In genomic region chr6:29916530-29917382, GRCm38 (mm10) we compare ENCODE assay signal across 8 mouse cellular contexts. TPM values are rescaled to one million over a fixed set of nuclear protein-coding genes. Genes with fewer than 3 reads are reported as not detected.
DNase-seq lines count a peak whose midpoint lies in the region; ATAC-seq and TF ChIP-seq lines count a peak whose summit lies in the region.

TSS of gene Strip2 (plus strand) at chr6:29917012.

- peaks cover 6% of the 10 kb centered on the region for H3K27me3 ChIP-seq in ES-Bruce4 (ENCODE audit: control insufficient read depth, insufficient read depth, low read length, poor library complexity, severe bottlenecking)
- peaks cover 39% of the 10 kb centered on the region for H3K27me3 ChIP-seq in forebrain, embryonic 12.5 days
- H3K27me3 ChIP-seq in heart, postnatal 0 days (ENCODE audit: control insufficient read depth, insufficient read depth, low read length) = no peaks in the 10 kb centered on the region
- peaks cover 23% of the 10 kb centered on the region for H3K27me3 ChIP-seq in liver, embryonic 14.5 days (ENCODE audit: control insufficient read depth, insufficient read depth, low read length)
- peaks cover 13% of the 10 kb centered on the region; the same call in 1 of the 2 replicates for H3K27me3 ChIP-seq in stomach, embryonic 15.5 days (replicated peaks)

- TF ChIP-seq EP300 in ES-Bruce4 (IDR thresholded peaks at IDR 0.05; ENCODE audit: insufficient read depth, low read depth, low read length) = no peak
- no peak for TF ChIP-seq EP300 in heart, postnatal 0 days (IDR thresholded peaks at IDR 0.05; ENCODE audit: low read depth)
- no peak for TF ChIP-seq EP300 in liver, embryonic 14.5 days (IDR thresholded peaks at IDR 0.05; ENCODE audit: low read depth)

- peak; percentile 100 for ATAC-seq in forebrain, embryonic 12.5 days (ENCODE audit: low FRiP score)
- peak; percentile 98 for ATAC-seq in heart, postnatal 0 days (ENCODE audit: insufficient read depth, low read depth)
- ATAC-seq in liver, embryonic 14.5 days (ENCODE audit: insufficient read depth) = peak; percentile 98
- peak; percentile 98 for ATAC-seq in stomach, embryonic 15.5 days (ENCODE audit: insufficient read depth, low FRiP score, low read depth)

- H3K9ac ChIP-seq in ES-Bruce4 (ENCODE audit: low read depth, poor library complexity, severe bottlenecking) = peak within 1 kb of the TSS; percentile 50
- peak within 1 kb of the TSS; percentile 67 for H3K9ac ChIP-seq in forebrain, embryonic 12.5 days
- H3K9ac ChIP-seq in heart, postnatal 0 days (replicated peaks; ENCODE audit: low read depth, low read length) = peak within 1 kb of the TSS; percentile 84
- H3K9ac ChIP-seq in liver, embryonic 14.5 days (replicated peaks) = peak within 1 kb of the TSS; percentile 55
- peak within 1 kb of the TSS; percentile 19; the same call in 1 of the 2 replicates for H3K9ac ChIP-seq in stomach, embryonic 15.5 days

- H3K36me3 ChIP-seq in ES-Bruce4 (ENCODE audit: control insufficient read depth, insufficient read depth, low read length, poor library complexity, severe bottlenecking) = no peaks in the 10 kb centered on the region
- no peaks in the 10 kb centered on the region for H3K36me3 ChIP-seq in forebrain, embryonic 12.5 days (replicated peaks)
- H3K36me3 ChIP-seq in heart, postnatal 0 days (replicated peaks; ENCODE audit: control insufficient read depth, insufficient read depth, low read length) = peaks cover 7% of the 10 kb centered on the region; the same call in 1 of the 2 replicates
- H3K36me3 ChIP-seq in liver, embryonic 14.5 days (replicated peaks; ENCODE audit: control insufficient read depth, insufficient read depth, low read depth) = no peaks in the 10 kb centered on the region
- no peaks in the 10 kb centered on the region for H3K36me3 ChIP-seq in stomach, embryonic 15.5 days

- TF ChIP-seq CTCF in ES-Bruce4 (IDR thresholded peaks at IDR 0.05; ENCODE audit: low read depth, low read length) = no peak
- TF ChIP-seq CTCF in heart, postnatal 0 days (IDR thresholded peaks at IDR 0.05; ENCODE audit: low read depth) = no peak
- TF ChIP-seq CTCF in liver, embryonic 14.5 days (IDR thresholded peaks at IDR 0.05; ENCODE audit: low read depth) = no peak

- peak; percentile 84 for DNase-seq in c-Kit-positive CD71-positive TER-119-positive erythroid progenitor cells, embryonic 14.5 days (ENCODE audit: low spot score)
- DNase-seq in heart, postnatal 0 days (ENCODE audit: low spot score) = peak; percentile 92
- DNase-seq in kidney, postnatal 36 days = peak; percentile 95 to 99
- DNase-seq in liver, embryonic 14.5 days (ENCODE audit: low read depth in 3 of 3, low spot score in 3 of 3) = peak; percentile 65 to 73 (median 71)
- DNase-seq in neural tube, embryonic 10.5 days (ENCODE audit: extremely low spot score, low spot score) = peak; percentile 94

- H3K4me2 ChIP-seq in forebrain, embryonic 12.5 days = peak within 1 kb of the TSS; percentile 92
- peak within 1 kb of the TSS; percentile 80 for H3K4me2 ChIP-seq in heart, postnatal 0 days (ENCODE audit: low read depth, low read length)
- H3K4me2 ChIP-seq in liver, embryonic 14.5 days (ENCODE audit: low read depth) = peak within 1 kb of the TSS; percentile 92
- peak within 1 kb of the TSS; percentile 97 for H3K4me2 ChIP-seq in stomach, embryonic 15.5 days

- WGBS in forebrain, embryonic 12.5 days = under 1% methylated on average over 67 of the region's 67 CpGs
- WGBS in heart, postnatal 0 days = under 1% methylated on average over 63 of the region's 67 CpGs
- under 1% methylated on average over 67 of the region's 67 CpGs for WGBS in liver, embryonic 14.5 days (ENCODE audit: insufficient replicate concordance)
- WGBS in stomach, embryonic 15.5 days = under 1% methylated on average over 67 of the region's 67 CpGs

- peak within 1 kb of the TSS; percentile 88 for H3K4me3 ChIP-seq in ES-Bruce4 (ENCODE audit: low read depth, low read length)
- H3K4me3 ChIP-seq in forebrain, embryonic 12.5 days (replicated peaks) = peak within 1 kb of the TSS; percentile 62
- peak within 1 kb of the TSS; percentile 92 for H3K4me3 ChIP-seq in heart, postnatal 0 days (ENCODE audit: low read depth, low read length)
- H3K4me3 ChIP-seq in liver, embryonic 14.5 days (ENCODE audit: insufficient read depth in 1 of 2, low read depth in 2 of 2, low read length in 2 of 2) = peak within 1 kb of the TSS; percentile 71 to 77
- peak within 1 kb of the TSS; percentile 71 for H3K4me3 ChIP-seq in stomach, embryonic 15.5 days (replicated peaks)

- H3K27ac ChIP-seq in ES-Bruce4 (ENCODE audit: insufficient read depth, low read length) = no peak within 1 kb of the TSS
- no peak within 1 kb of the TSS for H3K27ac ChIP-seq in forebrain, embryonic 12.5 days
- H3K27ac ChIP-seq in heart, postnatal 0 days (ENCODE audit: low read depth) = peak within 1 kb of the TSS; percentile 95
- H3K27ac ChIP-seq in liver, embryonic 14.5 days = no peak within 1 kb of the TSS
- H3K27ac ChIP-seq in stomach, embryonic 15.5 days = no peak within 1 kb of the TSS

- TF ChIP-seq POLR2A in ES-Bruce4 (IDR thresholded peaks at IDR 0.05; ENCODE audit: insufficient read depth, low read length) = no peak

- no peaks in the 10 kb centered on the region for H3K4me1 ChIP-seq in ES-Bruce4 (ENCODE audit: control insufficient read depth, insufficient read depth, low read length)
- H3K4me1 ChIP-seq in forebrain, embryonic 12.5 days = peaks cover 9% of the 10 kb centered on the region
- no peaks in the 10 kb centered on the region for H3K4me1 ChIP-seq in heart, postnatal 0 days (ENCODE audit: control insufficient read depth, insufficient read depth)
- peaks cover 0 to 13% of the 10 kb centered on the region in 2 experiments; a peak in 2 of 4 replicates for H3K4me1 ChIP-seq in liver, embryonic 14.5 days (replicated peaks; ENCODE audit: control insufficient read depth in 2 of 2, insufficient read depth in 2 of 2, low read length in 1 of 2)
- peaks cover 5% of the 10 kb centered on the region; the same call in 1 of the 2 replicates for H3K4me1 ChIP-seq in stomach, embryonic 15.5 days

- no peaks in the 10 kb centered on the region for H3K9me3 ChIP-seq in ES-Bruce4 (replicated peaks; ENCODE audit: control insufficient read depth, insufficient read depth, low read length, poor library complexity, severe bottlenecking)
- H3K9me3 ChIP-seq in forebrain, embryonic 12.5 days = no peaks in the 10 kb centered on the region
- no peaks in the 10 kb centered on the region for H3K9me3 ChIP-seq in heart, postnatal 0 days (replicated peaks; ENCODE audit: control insufficient read depth, low read length)
- no peaks in the 10 kb centered on the region for H3K9me3 ChIP-seq in liver, embryonic 14.5 days (ENCODE audit: control insufficient read depth, low read length)
- H3K9me3 ChIP-seq in stomach, embryonic 15.5 days = no peaks in the 10 kb centered on the region

RNA-seq across cellular contexts. Expression of gene Strip2, which starts in this region (rescaled TPM):
- 0.75 and 0.88 TPM in 2 replicates for polyA plus RNA-seq in ES-Bruce4 (2011; ENCODE audit: insufficient read depth, insufficient read length, low read depth, missing spikeins)
- polyA plus RNA-seq in forebrain, embryonic 12.5 days (2016; fragmentation: Nextera tagmentation; extraction: Ambion mirVana) = 0.59 and 0.69 TPM in 2 replicates
- total RNA-seq in heart, postnatal 0 days (2014; rRNA removed; ENCODE audit: low replicate concordance) = 144 and 168 TPM in 2 replicates
- polyA plus RNA-seq in heart, postnatal 0 days (2015; fragmentation: Nextera tagmentation; extraction: Ambion mirVana) = 61.8 and 63.8 TPM in 2 replicates
- polyA plus RNA-seq in liver, embryonic 14.5 days (2012; rRNA removed) = 0.36 and 0.41 TPM in 2 replicates
- 0.42 and 0.77 TPM in 2 replicates for polyA plus RNA-seq in liver, embryonic 14.5 days (2014; fragmentation: Nextera tagmentation; extraction: Ambion mirVana)
- polyA plus RNA-seq in stomach, embryonic 15.5 days (2015; fragmentation: Nextera tagmentation; extraction: Ambion mirVana) = 0.50 and 0.75 TPM in 2 replicates

Comparison
In these comparisons a context has a peak if more than half of its experiments do, and no peak if none do; other contexts are left out.
1. RNA of gene Strip2 (polyA plus RNA-seq): 61.8 to 63.8 TPM in heart, postnatal 0 days; 0.75 to 0.88 TPM in ES-Bruce4, 0.59 to 0.69 TPM in forebrain, embryonic 12.5 days, 0.50 to 0.75 TPM in stomach, embryonic 15.5 days and 0.36 to 0.77 TPM in liver, embryonic 14.5 days; every median in the first group is over 10 times any median in the second.
2. Peak in ATAC-seq, H3K4me3 ChIP-seq, H3K9ac ChIP-seq and H3K4me2 ChIP-seq in forebrain, embryonic 12.5 days; RNA of the gene not detected or under 1 TPM.
3. Peak in DNase-seq, ATAC-seq, H3K4me3 ChIP-seq, H3K9ac ChIP-seq and H3K4me2 ChIP-seq in liver, embryonic 14.5 days; RNA of the gene not detected or under 1 TPM.
4. Peak in ATAC-seq, H3K4me3 ChIP-seq, H3K9ac ChIP-seq and H3K4me2 ChIP-seq in stomach, embryonic 15.5 days; RNA of the gene not detected or under 1 TPM.
5. H3K9ac ChIP-seq: peak in every context shown above with its lines; median percentile 84 in heart, postnatal 0 days; 67 in forebrain, embryonic 12.5 days; 55 in liver, embryonic 14.5 days; 50 in ES-Bruce4; 19 in stomach, embryonic 15.5 days.
6. Peak in every context shown above with its lines, with median percentiles within 50 percentile points of each other: H3K4me3 ChIP-seq, DNase-seq, ATAC-seq and H3K4me2 ChIP-seq.